Mouse (Mus musculus): ENCODE results near the gene Rundc3b. TPM values are rescaled to one million over a fixed set of nuclear protein-coding genes. Genes with fewer than 3 reads are reported as not detected.

The Rundc3b gene
- polyA plus RNA-seq, 1 experiment from 2014 or later, result 37.2 TPM

GRCm38 (mm10) chr5:8491778-8492177 lies 131.0 kb downstream of the Rundc3b start:
- Histone ChIP-seq H3K27me3 (replicated peaks; ENCODE audit: control insufficient read depth, insufficient read depth, low read length) (no peaks in the 10 kb centered on the region), H3K4me2 (ENCODE audit: low read length) (no peak overlapping the region), H3K27ac (ENCODE audit: low read length) (no peak overlapping the region), H3K9me3 (ENCODE audit: control insufficient read depth, low read length) (no peaks in the 10 kb centered on the region), H3K4me3 (replicated peaks; ENCODE audit: low read length) (no peak overlapping the region), H3K4me1 (replicated peaks; ENCODE audit: control insufficient read depth, insufficient read depth, low read length) (peaks cover 6% of the 10 kb centered on the region), H3K36me3 (ENCODE audit: control insufficient read depth, insufficient read depth) (no peaks in the 10 kb centered on the region), H3K9ac (replicated peaks; ENCODE audit: low read depth, low read length) (no peak overlapping the region)
- no peak for ATAC-seq
- WGBS, result 56% methylated on average over 4 of the region's 4 CpGs

- Histone ChIP-seq H3K27me3 (replicated peaks; ENCODE audit: control insufficient read depth, insufficient read depth, low read length) (no peaks in the 10 kb centered on the region), H3K4me2 (ENCODE audit: low read length) (no peak overlapping the region), H3K9me3 (ENCODE audit: control insufficient read depth, low read length) (no peaks in the 10 kb centered on the region), H3K4me3 (replicated peaks; ENCODE audit: low read length) (no peak overlapping the region), H3K27ac (ENCODE audit: low read length) (no peak overlapping the region), H3K9ac (replicated peaks; ENCODE audit: low read depth, low read length) (no peak overlapping the region), H3K36me3 (ENCODE audit: control insufficient read depth, insufficient read depth) (no peaks in the 10 kb centered on the region), H3K4me1 (replicated peaks; ENCODE audit: control insufficient read depth, insufficient read depth, low read length) (peaks cover 6% of the 10 kb centered on the region)
- WGBS, result 19% methylated on average over 6 of the region's 6 CpGs
- ATAC-seq, result peak; percentile 78
These were observed 133.2 kb downstream of the Rundc3b start for GRCm38 (mm10) chr5:8489471-8490110.

- no peaks in the 10 kb centered on the region for H3K9me3 ChIP-seq (ENCODE audit: control insufficient read depth, low read length)
- H3K9ac ChIP-seq (replicated peaks; ENCODE audit: low read depth, low read length), result no peak overlapping the region
- H3K4me2 ChIP-seq (ENCODE audit: low read length), result no peak overlapping the region
- ATAC-seq, result peak; percentile 34
- WGBS, result 15% methylated on average over 2 of the region's 2 CpGs
- peaks cover 6% of the 10 kb centered on the region for H3K4me1 ChIP-seq (replicated peaks; ENCODE audit: control insufficient read depth, insufficient read depth, low read length)
- no peaks in the 10 kb centered on the region for H3K27me3 ChIP-seq (replicated peaks; ENCODE audit: control insufficient read depth, insufficient read depth, low read length)
- H3K36me3 ChIP-seq (ENCODE audit: control insufficient read depth, insufficient read depth), result no peaks in the 10 kb centered on the region
- peak overlapping the region; percentile 14 for H3K27ac ChIP-seq (ENCODE audit: low read length)
- no peak overlapping the region for H3K4me3 ChIP-seq (replicated peaks; ENCODE audit: low read length)
These were observed 134.0 kb downstream of the Rundc3b start for GRCm38 (mm10) chr5:8488701-8489297.

GRCm38 (mm10) chr5:8487989-8488700 lies 134.6 kb downstream of the Rundc3b start:
- WGBS, result 42% methylated on average over 4 of the region's 4 CpGs
- H3K9ac ChIP-seq (replicated peaks; ENCODE audit: low read depth, low read length), result no peak overlapping the region

GRCm38 (mm10) chr5:8456561-8456960 lies 166.2 kb downstream of the Rundc3b start:
- no peaks in the 10 kb centered on the region for H3K27me3 ChIP-seq (replicated peaks; ENCODE audit: control insufficient read depth, insufficient read depth, low read length)
- H3K9ac ChIP-seq (replicated peaks; ENCODE audit: low read depth, low read length), result no peak overlapping the region
- no peak overlapping the region for H3K4me3 ChIP-seq (replicated peaks; ENCODE audit: low read length)
- H3K36me3 ChIP-seq (ENCODE audit: control insufficient read depth, insufficient read depth), result no peaks in the 10 kb centered on the region; the same call in 1 of the 2 replicates
- no peak for ATAC-seq
- H3K27ac ChIP-seq (ENCODE audit: low read length), result no peak overlapping the region
- H3K4me2 ChIP-seq (ENCODE audit: low read length), result no peak overlapping the region
- no peaks in the 10 kb centered on the region for H3K9me3 ChIP-seq (ENCODE audit: control insufficient read depth, low read length)
- no peaks in the 10 kb centered on the region for H3K4me1 ChIP-seq (replicated peaks; ENCODE audit: control insufficient read depth, insufficient read depth, low read length)
- 89% methylated on average over 5 of the region's 5 CpGs for WGBS

More at GRCm38 (mm10) chr5:8487989-8488700, 134.6 kb downstream of the Rundc3b start:
- H3K4me1 ChIP-seq (replicated peaks; ENCODE audit: control insufficient read depth, insufficient read depth, low read length), result peaks cover 6% of the 10 kb centered on the region
- peak; percentile 51 for ATAC-seq
- H3K4me3 ChIP-seq (replicated peaks; ENCODE audit: low read length), result no peak overlapping the region
- peak overlapping the region; percentile 10; the same call in 1 of the 2 replicates for H3K27ac ChIP-seq (ENCODE audit: low read length)
- H3K9me3 ChIP-seq (ENCODE audit: control insufficient read depth, low read length), result no peaks in the 10 kb centered on the region
- no peak overlapping the region for H3K4me2 ChIP-seq (ENCODE audit: low read length)
- H3K36me3 ChIP-seq (ENCODE audit: control insufficient read depth, insufficient read depth), result no peaks in the 10 kb centered on the region
- H3K27me3 ChIP-seq (replicated peaks; ENCODE audit: control insufficient read depth, insufficient read depth, low read length), result no peaks in the 10 kb centered on the region

- no peaks in the 10 kb centered on the region for H3K9me3 ChIP-seq (ENCODE audit: control insufficient read depth, low read length)
- H3K4me1 ChIP-seq (replicated peaks; ENCODE audit: control insufficient read depth, insufficient read depth, low read length), result no peaks in the 10 kb centered on the region
- H3K27ac ChIP-seq (ENCODE audit: low read length), result no peak overlapping the region
- H3K36me3 ChIP-seq (ENCODE audit: control insufficient read depth, insufficient read depth), result no peaks in the 10 kb centered on the region
- no peak overlapping the region for H3K4me2 ChIP-seq (ENCODE audit: low read length)
- H3K27me3 ChIP-seq (replicated peaks; ENCODE audit: control insufficient read depth, insufficient read depth, low read length), result no peaks in the 10 kb centered on the region
- ATAC-seq, result no peak
- no peak overlapping the region for H3K9ac ChIP-seq (replicated peaks; ENCODE audit: low read depth, low read length)
- H3K4me3 ChIP-seq (replicated peaks; ENCODE audit: low read length), result no peak overlapping the region
These were observed 167.2 kb downstream of the Rundc3b start for GRCm38 (mm10) chr5:8455565-8455964.

Other genes with a start within 250 kb of the Rundc3b start
- gene Dbf4, start 200.2 kb downstream of the Rundc3b start, polyA plus RNA-seq (2015; fragmentation: Nextera tagmentation; extraction: Ambion mirVana), result 20.0 and 20.2 TPM in 2 replicates
- gene Slc25a40, start 200.1 kb downstream of the Rundc3b start, polyA plus RNA-seq (2015; fragmentation: Nextera tagmentation; extraction: Ambion mirVana), result 9.7 and 11.1 TPM in 2 replicates
- gene Abcb1a, start 37.1 kb upstream of the Rundc3b start, polyA plus RNA-seq (2015; fragmentation: Nextera tagmentation; extraction: Ambion mirVana), result 1.4 and 2.0 TPM in 2 replicates
- 0.46 and 0.94 TPM in 2 replicates for gene Abcb1b, start 175.2 kb upstream of the Rundc3b start, polyA plus RNA-seq (2015; fragmentation: Nextera tagmentation; extraction: Ambion mirVana)

Measured in forebrain, embryonic 16.5 days (tissue).